Mouse (Mus musculus): ENCODE results near the gene Hspb2. TPM values are rescaled to one million over a fixed set of nuclear protein-coding genes. Genes with fewer than 3 reads are reported as not detected.

Hspb2 gene
- total RNA-seq, 2 experiments from 2014 or later = 128 to 131 TPM

DNA sequence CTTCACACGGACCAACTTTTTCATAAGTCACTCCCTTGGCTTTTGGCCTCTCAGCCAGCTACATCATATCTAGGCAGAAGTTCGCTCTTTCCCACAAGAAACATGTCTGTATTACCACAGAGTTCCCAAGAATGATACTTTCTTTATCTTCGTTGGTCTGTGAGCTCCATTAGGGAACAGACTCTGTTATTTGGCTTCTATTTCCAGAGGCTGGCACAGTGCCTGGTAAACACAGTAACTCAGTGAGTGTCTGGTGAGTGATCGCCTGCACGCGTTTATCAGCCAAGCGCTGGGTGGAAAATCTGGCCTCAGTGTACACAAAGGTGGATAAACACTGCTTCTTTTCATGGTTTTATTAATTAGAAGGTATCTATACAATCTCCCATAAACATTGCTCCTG lies 28.7 kb downstream of the Hspb2 start:
- intact Hi-C loops (cut with DNase I) = no loop called here
- DNase-seq = peak; percentile 77 to 90

DNA sequence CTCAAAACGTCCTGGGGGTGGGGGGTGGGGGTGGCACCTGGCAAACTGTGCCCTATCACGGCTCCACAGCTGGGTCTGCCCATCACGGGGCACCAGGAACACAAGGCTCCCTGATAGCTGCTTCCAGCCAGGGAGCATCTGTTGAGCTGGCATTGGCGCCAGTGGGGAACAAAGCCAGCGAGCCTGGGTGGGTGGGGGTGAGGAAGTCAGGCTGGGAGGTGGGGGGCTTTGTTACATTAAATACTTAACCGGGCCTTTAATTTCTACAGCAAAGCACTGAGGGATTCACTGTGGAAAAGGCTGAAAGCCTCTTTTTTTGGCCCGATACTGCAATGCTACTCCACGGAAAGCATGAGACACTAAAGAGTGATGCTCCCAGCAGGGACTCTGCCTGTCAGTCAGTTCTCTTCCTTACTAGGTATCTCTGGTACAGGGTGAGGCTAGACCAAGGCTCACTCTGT lies 29.7 kb downstream of the Hspb2 start:
- DNase-seq = peak in 1 of 2 experiments; percentile 40
- intact Hi-C loops (cut with DNase I) = no loop called here

DNA sequence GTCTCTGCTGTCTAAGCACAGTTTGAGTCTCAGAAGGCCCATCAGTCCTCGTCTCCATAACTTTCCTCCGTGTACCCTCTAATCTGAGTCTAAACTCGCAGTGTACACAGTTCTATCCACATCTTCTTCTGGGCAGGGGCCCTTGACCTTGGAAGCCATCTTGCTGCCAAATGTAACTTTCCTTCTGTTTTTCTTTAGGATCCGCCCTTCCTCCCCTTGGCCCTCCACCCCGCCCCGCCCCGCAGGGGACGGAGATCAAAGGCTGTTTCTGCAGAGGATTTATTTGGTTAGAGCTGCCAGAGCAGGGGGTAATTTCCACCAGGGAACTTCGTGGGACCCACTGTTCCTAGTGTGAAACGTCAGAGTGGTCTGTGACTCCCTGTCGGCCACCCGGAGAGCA lies 31.1 kb downstream of the Hspb2 start:
- DNase-seq = no peak
- intact Hi-C loops (cut with DNase I) = no loop called here

DNA sequence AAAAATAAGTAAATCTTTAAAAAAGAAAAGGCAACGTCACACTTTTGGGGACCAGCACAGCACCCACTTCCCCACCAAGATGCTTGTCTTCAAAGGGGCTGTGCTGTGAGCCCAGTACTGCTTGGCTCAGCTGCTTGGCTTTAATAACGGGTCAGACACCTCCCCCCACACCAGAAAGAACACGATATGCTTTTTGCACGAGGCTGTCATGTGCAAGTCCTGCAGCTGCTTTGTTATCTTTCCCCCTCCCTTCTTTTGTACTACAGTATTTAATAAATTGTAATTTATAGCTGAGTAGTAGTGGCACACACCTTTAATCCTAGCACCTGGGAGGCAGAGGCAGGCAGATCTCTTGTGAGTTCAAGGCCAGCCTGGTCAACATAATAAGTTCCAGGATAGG lies 33.3 kb downstream of the Hspb2 start:
- DNase-seq = no peak
- intact Hi-C loops (cut with DNase I) = no loop called here

DNA sequence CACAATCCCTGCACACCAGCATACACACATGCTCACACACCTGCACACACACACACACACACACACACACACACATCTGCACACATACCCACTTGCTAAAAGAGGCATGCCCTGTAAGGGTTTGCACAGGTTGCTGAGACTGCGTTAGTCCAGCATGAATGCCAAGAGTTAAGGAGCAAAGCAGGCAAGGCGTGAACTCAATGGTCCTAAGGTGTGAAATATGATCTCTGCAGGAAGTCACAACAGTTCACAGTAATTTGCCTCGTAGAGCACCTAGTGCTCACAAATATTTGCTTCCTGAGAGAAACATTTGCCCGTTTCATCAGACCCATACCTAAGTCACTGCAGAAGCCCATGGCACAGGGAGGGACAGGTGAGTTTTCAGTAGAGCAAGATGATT lies 38.0 kb downstream of the Hspb2 start:
- intact Hi-C loops (cut with DNase I) = no loop called here
- no peak for DNase-seq

DNA sequence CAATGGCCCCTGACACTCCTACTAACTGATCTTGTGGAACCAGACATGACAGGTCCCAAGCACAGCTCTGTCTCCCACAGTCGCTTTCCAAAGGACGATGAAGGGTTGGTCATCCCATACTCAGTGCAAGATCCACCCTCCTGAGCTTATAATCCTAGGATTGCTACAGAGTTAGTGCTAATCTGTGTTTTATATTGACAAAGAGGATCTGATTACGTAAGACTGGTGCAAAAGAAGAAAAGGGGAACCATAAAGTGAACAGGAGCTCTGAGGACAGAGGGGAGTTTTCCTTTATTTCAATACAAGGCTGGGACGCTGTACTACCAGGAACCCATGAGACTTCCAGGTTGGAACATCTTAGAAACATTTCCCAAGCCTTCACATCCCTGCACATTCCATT lies 40.8 kb downstream of the Hspb2 start:
- intact Hi-C loops (cut with DNase I) = no loop called here
- no peak for DNase-seq

DNA sequence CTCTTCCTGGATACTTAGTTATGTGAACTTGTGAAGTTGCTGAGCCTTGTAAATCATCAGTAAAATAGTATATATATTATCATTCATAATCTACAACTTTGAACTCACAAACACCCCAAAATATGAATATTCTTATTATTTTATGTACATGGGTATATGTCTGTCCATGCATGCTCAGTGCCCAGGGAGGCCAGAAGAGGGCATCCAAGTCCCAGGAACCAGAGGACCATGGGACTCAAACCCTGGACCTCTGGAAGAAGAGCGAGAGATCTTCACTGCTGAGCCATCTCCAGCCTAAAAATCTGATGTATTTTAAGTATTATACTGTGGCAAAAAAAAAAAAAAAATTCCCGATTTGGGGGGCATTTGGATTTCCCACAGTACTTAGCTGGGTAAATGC lies 43.0 kb downstream of the Hspb2 start:
- intact Hi-C loops (cut with DNase I) = loop anchor here (2.0 to 5.0 kb wide), 2 partner anchors 26 to 58 kb away; partner anchors contain the start of gene Fdxacb1
- DNase-seq = peak; percentile 44 to 45

DNA sequence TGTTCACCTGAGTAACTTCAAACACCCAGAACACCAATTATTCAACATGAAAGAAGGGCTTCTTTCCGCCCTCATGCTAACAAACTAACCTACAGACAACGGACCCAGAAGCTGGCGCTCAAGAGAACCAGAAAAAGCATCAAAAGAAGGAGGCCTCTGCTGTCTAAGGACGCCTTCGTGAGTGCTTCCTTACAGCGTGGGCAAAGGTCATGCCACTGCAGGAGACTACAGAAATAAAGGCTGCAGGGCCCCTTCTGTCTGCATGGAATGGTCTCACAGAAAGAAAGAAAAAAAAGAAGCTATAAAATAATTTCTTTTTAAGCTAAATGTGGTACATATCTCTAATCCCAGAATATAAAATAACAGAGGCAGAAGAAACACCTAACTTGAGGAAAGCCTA lies 47.2 kb downstream of the Hspb2 start:
- no peak for DNase-seq
- intact Hi-C loops (cut with DNase I) = loop anchor here (5.0 kb wide), 1 partner anchor 62 kb away; the partner anchor contains the start of gene Fdxacb1

Other genes starting within 250 kb of the Hspb2 start
- gene Pts, start 223.6 kb downstream of the Hspb2 start, total RNA-seq (2021) = 10 to 100 TPM; 25.5 to 29.4 TPM
- gene Il18, start 197.5 kb downstream of the Hspb2 start, total RNA-seq (2021) = 1 to 10 TPM; 1.3 to 2.0 TPM
- gene Bco2, start 197.2 kb downstream of the Hspb2 start, total RNA-seq (2021) = under 1 TPM; 0.22 to 0.33 TPM
- gene Tex12, start 191.0 kb downstream of the Hspb2 start, total RNA-seq (2021) = not detected
- gene Sdhd, start 148.5 kb downstream of the Hspb2 start, total RNA-seq (2021) = 100 to 1,000 TPM; 724 to 738 TPM
- 100 to 1,000 TPM; 216 to 232 TPM for gene Timm8b, start 148.4 kb downstream of the Hspb2 start, total RNA-seq (2021)
- under 1 TPM; 0.22 to 0.88 TPM for gene Pih1d2, start 135.0 kb downstream of the Hspb2 start, total RNA-seq (2021)
- gene Nkapd1, start 134.9 kb downstream of the Hspb2 start, total RNA-seq (2021) = 10 to 100 TPM; 14.7 to 14.8 TPM
- 100 to 1,000 TPM; 392 to 414 TPM for gene Dlat, start 92.6 kb downstream of the Hspb2 start, total RNA-seq (2021)
- gene Dixdc1, start 12.8 kb downstream of the Hspb2 start, total RNA-seq (2021) = 1 to 10 TPM; 4.0 to 6.2 TPM
- 1 to 10 TPM; 2.0 to 3.2 TPM for gene 2310030G06Rik, start 5.8 kb downstream of the Hspb2 start, total RNA-seq (2021)
- 1,000 to 10,000 TPM; 1,337 to 1,386 TPM for gene Cryab, start 1.0 kb downstream of the Hspb2 start, total RNA-seq (2021)
- gene Fdxacb1, start 15.9 kb upstream of the Hspb2 start, total RNA-seq (2021) = 1 to 10 TPM; 5.7 to 6.0 TPM
- gene Alg9, start 22.7 kb upstream of the Hspb2 start, total RNA-seq (2021) = 10 to 100 TPM in 1 of 2 experiments, 1 to 10 TPM in 1; 9.9 to 10.1 TPM
- gene 1110032A03Rik, start 23.2 kb upstream of the Hspb2 start, total RNA-seq (2021) = 10 to 100 TPM in 1 of 2 experiments, 1 to 10 TPM in 1; 7.9 to 10.4 TPM
- 10 to 100 TPM in 1 of 2 experiments, 1 to 10 TPM in 1; 9.3 to 12.2 TPM for gene Ppp2r1b, start 92.9 kb upstream of the Hspb2 start, total RNA-seq (2021)